Mouse (Mus musculus) small intestine, adult 2 months (tissue): ENCODE measurements around the gene Tnfaip8l2.

Experiments
- CTCF ChIP-seq: fragments of 200-500 bp; IDR thresholded peaks from 2 replicates; pipeline ENCODE4 v1.5.1; 2012; ENCODE audit warnings: low read depth, mild to moderate bottlenecking, control low read depth, inconsistent platforms, low read length, moderate library complexity, mixed read lengths; ENCODE audit not compliant: insufficient replicate concordance, insufficient read length; ENCODE audit errors: extremely low read depth
- POLR2A ChIP-seq: fragments of 200-500 bp; IDR thresholded peaks from 2 replicates; pipeline ENCODE4 v1.6.1; 2012; ENCODE audit warnings: low read depth, mild to moderate bottlenecking, control low read depth, inconsistent platforms, low read length, moderate library complexity

GRCm38 (mm10) chr3:95121580-95121979 lies 20.6 kb downstream of the Tnfaip8l2 start:
- TF ChIP-seq CTCF (no peak), POLR2A (no peak)
